Mouse (Mus musculus) layer of hippocampus, postnatal 14 days (tissue): Measurements from ENCODE around the gene Atxn1. TPM values are rescaled to one million over a fixed set of nuclear protein-coding genes. Genes with fewer than 3 reads are reported as not detected.
A peak's percentile ranks its signal among the peaks of the same experiment; 100 is the strongest.

Source experiments
- DNase-seq, 2 experiments: peaks; one replicate each; pipeline ENCODE4 v3.0.0; 2021 to 2022; ENCODE audit warnings: low spot score in 2 of 2, mixed read lengths in 1 of 2
- total RNA-seq, 2 experiments: library from RNA; stranded (reverse); gene quantifications; 2 replicates each; pipeline ENCODE4 v1.2.3; 2021

Gene Atxn1
- total RNA-seq, 2 experiments from 2014 or later: 92.4 to 124 TPM

GRCm38 (mm10) chr13:45607946-45608345 lies 356.9 kb downstream of the Atxn1 start:
- peak in 1 of 2 experiments; percentile 43 for DNase-seq

GRCm38 (mm10) chr13:45603636-45604035 lies 361.2 kb downstream of the Atxn1 start:
- no peak for DNase-seq

GRCm38 (mm10) chr13:45600443-45600842 lies 364.4 kb downstream of the Atxn1 start:
- no peak for DNase-seq

GRCm38 (mm10) chr13:45599831-45600230 lies 365.0 kb downstream of the Atxn1 start:
- DNase-seq: no peak

- no peak for DNase-seq
Observed at GRCm38 (mm10) chr13:45595416-45595815, 369.4 kb downstream of the Atxn1 start.

DNA sequence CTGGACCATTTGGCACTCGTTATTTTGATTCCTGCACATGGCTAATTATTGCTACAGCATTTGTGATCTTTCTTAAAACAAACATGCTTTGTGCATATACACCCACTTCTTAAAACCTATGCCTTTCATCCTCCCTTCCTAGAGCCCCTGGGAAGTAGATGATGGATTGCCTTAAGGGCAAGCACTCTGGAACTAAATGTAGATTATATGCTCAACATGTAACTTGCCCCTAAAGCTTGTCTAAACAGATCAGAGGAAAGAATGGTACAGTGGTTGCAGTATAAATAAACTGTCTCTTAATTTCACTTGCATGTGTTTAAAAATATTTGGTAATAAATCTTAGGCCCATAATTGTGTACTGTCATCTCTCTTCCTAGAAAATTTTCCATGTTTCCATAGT lies 370.9 kb downstream of the Atxn1 start:
- DNase-seq: no peak

DNA sequence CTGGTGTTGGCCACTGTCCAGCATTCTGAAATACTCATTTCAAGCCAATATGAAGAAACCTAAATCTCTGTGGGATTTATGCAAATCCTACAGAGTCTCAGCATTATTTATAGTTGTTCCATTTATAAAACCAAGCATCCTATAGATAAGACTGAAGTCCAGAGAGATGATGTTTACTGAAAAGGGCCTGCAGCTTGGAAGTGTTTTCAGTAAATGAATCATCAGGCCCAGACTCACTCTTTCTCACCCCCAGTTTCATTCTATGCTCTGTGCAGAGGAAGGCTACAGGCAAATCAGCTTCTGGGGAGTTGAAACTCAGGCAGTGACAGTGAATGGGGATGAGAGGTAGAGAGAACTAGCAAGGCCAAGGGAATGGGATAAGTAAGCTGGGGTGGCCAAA lies 373.9 kb downstream of the Atxn1 start:
- no peak for DNase-seq

DNA sequence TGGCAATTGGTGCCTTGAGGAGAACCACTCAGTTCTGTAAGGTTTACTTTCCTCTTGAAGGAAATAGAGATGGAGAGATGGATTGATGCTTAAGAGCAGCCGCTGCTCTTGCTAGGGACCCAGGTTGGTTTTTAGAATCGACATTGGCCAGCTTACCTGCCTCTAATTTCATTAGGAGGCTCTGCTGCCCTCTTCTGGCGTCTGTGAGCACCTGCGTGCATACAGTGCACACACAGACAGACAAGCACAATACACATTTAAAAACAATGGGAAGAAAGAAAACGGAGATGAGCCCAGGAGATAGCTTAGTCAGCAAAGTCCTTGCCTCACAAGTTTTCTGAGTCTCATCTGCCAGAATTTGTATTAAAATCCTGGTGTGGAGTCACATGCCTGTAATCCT lies 381.7 kb downstream of the Atxn1 start:
- no peak for DNase-seq

- peak in 1 of 2 experiments; percentile 37 for DNase-seq
Observed at GRCm38 (mm10) chr13:45582294-45582693, 382.5 kb downstream of the Atxn1 start.

DNA sequence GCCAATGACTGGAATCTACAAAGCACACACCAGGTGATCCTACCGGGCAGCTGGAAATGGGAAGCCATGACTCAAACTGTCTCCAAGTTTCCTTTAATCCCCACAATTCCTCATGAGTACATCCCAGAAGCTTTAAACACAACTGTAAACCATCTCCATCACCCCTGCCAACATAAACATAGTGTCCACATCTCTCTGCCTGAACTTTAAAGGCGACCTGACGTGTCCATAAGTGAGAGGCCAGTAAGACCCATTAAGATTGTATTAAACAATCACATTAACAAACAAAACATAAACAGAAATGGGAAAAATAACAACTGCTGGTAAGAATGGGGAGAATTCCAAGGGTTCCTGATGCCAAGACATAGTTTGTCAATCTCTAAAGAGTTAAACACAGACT lies 385.1 kb downstream of the Atxn1 start:
- no peak for DNase-seq

- no peak for DNase-seq
Observed at GRCm38 (mm10) chr13:45577784-45578183, 387.0 kb downstream of the Atxn1 start.

- no peak for DNase-seq
Observed at GRCm38 (mm10) chr13:45577366-45577765, 387.4 kb downstream of the Atxn1 start.

- no peak for DNase-seq
Observed at GRCm38 (mm10) chr13:45576185-45576584, 388.6 kb downstream of the Atxn1 start.

GRCm38 (mm10) chr13:45572768-45573167 lies 392.0 kb downstream of the Atxn1 start:
- DNase-seq: peak; percentile 66 to 73

DNA sequence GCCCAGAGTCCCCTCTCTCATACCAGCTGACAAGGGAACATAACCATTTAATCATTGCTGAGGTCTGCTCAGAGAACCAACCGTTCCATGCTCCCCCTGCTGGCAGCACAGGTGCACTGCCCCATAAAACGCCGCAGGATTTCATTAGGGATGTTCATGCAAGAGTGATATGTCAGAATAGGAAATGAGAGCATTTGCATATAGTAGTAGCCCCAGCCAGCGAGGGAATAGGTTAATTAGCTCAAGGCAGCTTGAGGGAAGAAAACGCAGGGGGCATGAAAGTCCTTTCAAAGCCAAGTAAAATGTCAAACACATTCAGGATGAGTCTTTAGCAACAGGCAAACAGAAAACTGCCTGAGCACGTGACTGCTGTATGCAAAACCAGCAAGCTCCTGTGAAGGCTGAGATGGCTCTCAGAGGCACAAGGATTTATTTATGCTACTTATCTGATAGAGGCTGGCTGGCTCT lies 393.0 kb downstream of the Atxn1 start:
- peak; percentile 90 to 92 for DNase-seq

DNA sequence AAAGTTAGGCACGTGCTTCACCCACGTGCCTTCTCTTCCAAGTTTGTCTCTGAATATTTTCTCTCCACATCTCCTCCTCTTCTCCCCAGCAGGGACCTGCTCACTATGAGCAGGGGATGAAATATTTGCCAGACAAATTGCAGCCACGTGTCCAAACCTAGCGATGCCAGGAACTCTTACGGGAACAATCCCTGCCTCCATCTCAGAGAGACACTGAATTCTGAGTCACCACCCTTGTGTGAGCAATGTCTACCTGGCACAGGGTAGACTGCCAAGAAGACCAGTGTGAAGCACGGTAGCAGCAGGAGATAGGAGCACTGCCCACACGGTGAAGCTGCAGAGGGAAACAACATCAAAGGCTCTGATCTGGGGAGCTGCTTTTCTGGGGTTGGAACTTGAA lies 394.9 kb downstream of the Atxn1 start:
- no peak for DNase-seq

GRCm38 (mm10) chr13:45564946-45565345 lies 399.9 kb downstream of the Atxn1 start:
- no peak for DNase-seq

DNA sequence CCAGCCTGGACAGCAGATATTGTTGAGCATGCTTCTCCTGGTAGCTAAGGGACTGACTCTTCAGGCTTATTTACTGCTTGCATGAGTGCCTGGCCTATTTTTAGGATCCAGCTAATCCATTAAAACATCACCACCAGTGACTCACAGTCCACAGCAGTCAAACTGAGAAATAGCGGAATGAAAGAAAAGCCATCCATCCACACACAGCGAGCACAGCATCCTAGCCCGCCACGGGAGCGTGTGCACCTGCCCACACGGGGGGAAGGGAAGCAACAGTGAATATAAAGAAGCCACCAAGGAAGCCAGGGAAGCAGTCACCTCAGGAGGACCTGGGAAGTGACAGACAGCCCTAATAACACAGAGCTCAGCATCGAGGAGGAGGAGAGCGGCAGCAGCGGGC lies 402.8 kb downstream of the Atxn1 start:
- no peak for DNase-seq

DNA sequence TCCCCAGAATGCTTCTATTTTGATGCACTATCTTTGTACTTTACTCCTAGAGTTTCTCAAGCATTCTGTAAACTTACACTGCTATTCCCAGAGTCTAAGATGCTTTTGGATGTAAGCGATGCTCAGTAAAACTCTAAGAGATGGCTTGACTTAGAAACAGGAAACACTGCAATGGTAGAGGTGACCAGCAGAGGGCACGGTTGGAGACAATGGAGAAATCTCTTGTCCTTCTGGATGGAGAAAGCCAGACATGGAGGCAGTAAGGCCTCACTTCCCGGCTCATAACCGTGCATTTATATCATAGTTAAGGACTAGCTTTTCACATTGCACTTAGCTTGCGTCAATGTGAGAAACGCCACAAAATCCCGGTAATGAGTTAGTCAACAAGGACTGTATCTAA lies 404.3 kb downstream of the Atxn1 start:
- no peak for DNase-seq

DNA sequence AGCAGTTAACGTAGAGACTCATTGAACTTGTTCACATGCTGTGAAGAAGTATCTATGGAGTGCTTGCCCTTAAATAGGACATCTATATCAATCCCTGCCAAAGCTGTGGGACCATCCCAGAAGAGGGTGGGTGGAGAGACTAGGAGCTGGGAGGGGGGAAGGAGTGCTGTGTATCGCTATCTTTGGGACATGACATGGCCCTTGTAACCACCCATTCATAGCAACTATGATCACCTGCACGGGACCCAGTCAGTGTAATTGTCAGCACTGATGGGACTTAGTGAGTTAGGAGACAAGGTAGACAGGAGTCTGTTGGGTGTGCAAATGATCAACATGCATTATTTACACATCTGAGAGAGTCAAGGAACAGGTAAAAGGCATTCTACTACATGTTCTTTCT lies 405.6 kb downstream of the Atxn1 start:
- DNase-seq: no peak

GRCm38 (mm10) chr13:45558367-45558766 lies 406.4 kb downstream of the Atxn1 start:
- DNase-seq: no peak

DNA sequence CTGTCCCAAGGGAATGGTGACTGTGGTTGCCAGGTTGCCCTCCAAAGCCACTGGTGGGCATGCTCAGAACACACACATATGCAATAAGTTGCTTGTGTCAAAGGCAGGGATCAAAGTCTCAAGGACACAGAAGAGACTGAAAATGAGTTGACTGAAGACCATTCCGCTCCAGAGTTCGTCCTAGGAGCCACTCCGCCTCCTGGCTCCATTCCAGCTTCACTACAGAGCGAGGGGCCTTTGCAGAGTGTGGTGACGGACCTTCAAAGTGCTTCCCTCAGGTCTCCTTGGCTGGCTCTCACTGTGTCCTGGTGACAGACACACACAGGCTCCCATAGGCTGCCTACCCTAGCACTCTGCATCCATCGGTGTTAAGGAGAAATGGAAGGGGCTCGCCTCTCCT lies 411.1 kb downstream of the Atxn1 start:
- DNase-seq: no peak

DNA sequence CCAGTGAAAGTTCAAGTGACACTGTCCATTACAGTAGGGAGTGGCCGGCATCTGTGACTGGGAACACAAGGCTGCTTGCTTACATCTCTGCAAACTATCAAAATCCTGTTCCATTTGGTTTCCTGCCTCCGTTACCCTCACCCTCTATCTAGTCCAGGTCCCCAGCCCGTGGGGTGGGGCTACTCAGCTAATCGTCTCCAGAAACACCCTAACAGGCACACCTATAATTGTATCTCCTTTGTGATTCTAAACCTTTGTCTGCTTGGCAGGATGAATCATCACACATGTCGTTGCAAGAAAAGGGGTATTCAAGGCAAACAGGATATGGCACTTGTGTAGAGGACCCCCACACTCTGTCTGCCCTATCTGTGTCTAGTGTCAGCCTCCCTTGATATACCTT lies 417.3 kb downstream of the Atxn1 start:
- DNase-seq: no peak

- DNase-seq: no peak
Observed at GRCm38 (mm10) chr13:45546946-45547345, 417.9 kb downstream of the Atxn1 start.
